In genomic region chr13:109693769-109694168, GRCm38 (mm10) we compare ENCODE assay signal across 31 mouse cellular contexts.
DNase-seq lines count a peak whose midpoint lies in the region; ATAC-seq and TF ChIP-seq lines count a peak whose summit lies in the region.
"Had no signal": no experiment of that assay in that cellular context is flagged by ENCODE, and none has a peak within 500 bp of the region (broad histone marks: within the 10 kb centered on the region; RNA-seq: fewer than 3 reads in every experiment).

No protein-coding gene starts in this region.

- no peaks in the 10 kb centered on the region for H3K27me3 ChIP-seq in lung, postnatal 0 days (replicated peaks; ENCODE audit: insufficient read depth, low read length)
- no peaks in the 10 kb centered on the region for H3K27me3 ChIP-seq in intestine, embryonic 14.5 days (replicated peaks; ENCODE audit: control insufficient read depth, insufficient read depth, low read length)
- no peaks in the 10 kb centered on the region for H3K27me3 ChIP-seq in liver, embryonic 13.5 days
- no peaks in the 10 kb centered on the region for H3K27me3 ChIP-seq in stomach, embryonic 15.5 days (replicated peaks)
- H3K27me3 ChIP-seq: CH12.LX; embryonic facial prominence, embryonic 13.5 days; heart, embryonic 12.5 days; limb, embryonic 13.5 days; megakaryocyte, embryonic 14.5 days; midbrain, embryonic 13.5 days; neural tube, embryonic 12.5 days had no signal

- no peak overlapping the region for H3K27ac ChIP-seq in lung, postnatal 0 days (ENCODE audit: low read length)
- H3K27ac ChIP-seq in intestine, embryonic 14.5 days (ENCODE audit: low read depth) = peak overlapping the region; percentile 57
- H3K27ac ChIP-seq in liver, embryonic 13.5 days = peak overlapping the region; percentile 78; the same call in 1 of the 2 replicates
- no peak overlapping the region for H3K27ac ChIP-seq in stomach, embryonic 15.5 days
- H3K27ac ChIP-seq: embryonic facial prominence, embryonic 13.5 days; hindbrain, postnatal 0 days; layer of hippocampus, adult 2 months; limb, embryonic 13.5 days; midbrain, embryonic 13.5 days; neural tube, embryonic 12.5 days had no signal

- DNase-seq in lung, postnatal 0 days (ENCODE audit: low spot score) = no peak
- no peak for DNase-seq in lung, postnatal 36 days
- DNase-seq in intestine, embryonic 14.5 days (ENCODE audit: low spot score) = peak; percentile 48
- DNase-seq in liver, embryonic 13.5 days = no peak
- no peak for DNase-seq in kidney, postnatal 25 days
- no peak for DNase-seq in testis, postnatal 10 days (ENCODE audit: low spot score)
- no peak for DNase-seq in kidney, adult 8-10 months
- DNase-seq: adrenal gland, postnatal 14 days; cerebellum, adult 8-10 months; cerebellum, postnatal 36 days; embryo, embryonic 11 days; gastrocnemius, postnatal 14 days; heart, adult 18-20 months; heart, postnatal 10 days; kidney, adult 2 months; kidney, postnatal 14 days; lung, adult 2 months; right cerebral cortex, postnatal 4 days; thymus, adult 18-20 months; thymus, postnatal 36 days had no signal

- H3K4me2 ChIP-seq in lung, postnatal 0 days (replicated peaks; ENCODE audit: low read depth, low read length) = no peak overlapping the region
- H3K4me2 ChIP-seq in intestine, embryonic 14.5 days (ENCODE audit: low read length) = no peak overlapping the region
- H3K4me2 ChIP-seq in liver, embryonic 13.5 days = no peak overlapping the region
- no peak overlapping the region for H3K4me2 ChIP-seq in stomach, embryonic 15.5 days
- H3K4me2 ChIP-seq: embryonic facial prominence, embryonic 13.5 days; heart, embryonic 12.5 days; limb, embryonic 13.5 days; midbrain, embryonic 13.5 days; neural tube, embryonic 12.5 days had no signal

- no peaks in the 10 kb centered on the region for H3K36me3 ChIP-seq in lung, postnatal 0 days (ENCODE audit: insufficient read depth, low read length)
- H3K36me3 ChIP-seq in intestine, embryonic 14.5 days (ENCODE audit: control insufficient read depth, insufficient read depth, low read length) = no peaks in the 10 kb centered on the region
- peaks cover 29% of the 10 kb centered on the region for H3K36me3 ChIP-seq in liver, embryonic 13.5 days
- no peaks in the 10 kb centered on the region for H3K36me3 ChIP-seq in stomach, embryonic 15.5 days
- H3K36me3 ChIP-seq: embryonic facial prominence, embryonic 13.5 days; limb, embryonic 13.5 days; midbrain, embryonic 13.5 days; neural tube, embryonic 12.5 days had no signal

- H3K9me3 ChIP-seq in lung, postnatal 0 days (ENCODE audit: low read length) = no peaks in the 10 kb centered on the region
- H3K9me3 ChIP-seq in intestine, embryonic 14.5 days (ENCODE audit: control insufficient read depth, low read length) = no peaks in the 10 kb centered on the region
- no peaks in the 10 kb centered on the region for H3K9me3 ChIP-seq in liver, embryonic 13.5 days (replicated peaks)
- H3K9me3 ChIP-seq in stomach, embryonic 15.5 days = no peaks in the 10 kb centered on the region
- H3K9me3 ChIP-seq: embryonic facial prominence, embryonic 13.5 days; heart, embryonic 12.5 days; limb, embryonic 13.5 days; megakaryocyte, embryonic 14.5 days; midbrain, embryonic 13.5 days; neural tube, embryonic 12.5 days had no signal

- TF ChIP-seq CTCF in lung, postnatal 0 days (IDR thresholded peaks at IDR 0.05) = no peak

- no peak for TF ChIP-seq EP300 in lung, postnatal 0 days (IDR thresholded peaks at IDR 0.05)

- 21% methylated on average over 2 of the region's 2 CpGs for WGBS in lung, postnatal 0 days
- 50% methylated on average over 2 of the region's 2 CpGs for WGBS in intestine, embryonic 14.5 days
- 54% methylated on average over 2 of the region's 2 CpGs for WGBS in liver, embryonic 13.5 days (ENCODE audit: insufficient replicate concordance)
- WGBS in stomach, embryonic 15.5 days = 34% methylated on average over 2 of the region's 2 CpGs

- no peak overlapping the region for H3K9ac ChIP-seq in lung, postnatal 0 days (replicated peaks; ENCODE audit: low read depth)
- no peak overlapping the region for H3K9ac ChIP-seq in intestine, embryonic 14.5 days (ENCODE audit: low read length)
- H3K9ac ChIP-seq in liver, embryonic 13.5 days = no peak overlapping the region
- H3K9ac ChIP-seq in stomach, embryonic 15.5 days = no peak overlapping the region
- H3K9ac ChIP-seq: embryonic facial prominence, embryonic 13.5 days; heart, embryonic 12.5 days; limb, embryonic 13.5 days; midbrain, embryonic 13.5 days; neural tube, embryonic 12.5 days had no signal

- H3K4me1 ChIP-seq in lung, postnatal 0 days (ENCODE audit: insufficient read depth, low read depth, low read length) = no peaks in the 10 kb centered on the region
- H3K4me1 ChIP-seq in intestine, embryonic 14.5 days (replicated peaks; ENCODE audit: control insufficient read depth, insufficient read depth, low read length) = peaks cover 18% of the 10 kb centered on the region; the same call in 1 of the 2 replicates
- H3K4me1 ChIP-seq in liver, embryonic 13.5 days (replicated peaks) = peaks cover 63% of the 10 kb centered on the region
- peaks cover 16% of the 10 kb centered on the region for H3K4me1 ChIP-seq in stomach, embryonic 15.5 days
- H3K4me1 ChIP-seq: embryonic facial prominence, embryonic 13.5 days; neural tube, embryonic 12.5 days had no signal

- peak; percentile 33; the same call in 1 of the 2 replicates for ATAC-seq in lung, postnatal 0 days
- peak; percentile 66 for ATAC-seq in intestine, embryonic 14.5 days (replicated peaks; ENCODE audit: low FRiP score, low TSS enrichment, low read depth)
- ATAC-seq in liver, embryonic 13.5 days (ENCODE audit: low read depth) = no peak
- ATAC-seq in stomach, embryonic 15.5 days (ENCODE audit: insufficient read depth, low FRiP score, low read depth) = peak; percentile 56; the same call in 1 of the 2 replicates
- ATAC-seq: forebrain, embryonic 14.5 days; hindbrain, postnatal 0 days; midbrain, embryonic 13.5 days had no signal

- H3K4me3 ChIP-seq in lung, postnatal 0 days (ENCODE audit: low read depth, low read length) = no peak overlapping the region
- H3K4me3 ChIP-seq in intestine, embryonic 14.5 days (ENCODE audit: low read depth, low read length) = no peak overlapping the region
- no peak overlapping the region for H3K4me3 ChIP-seq in liver, embryonic 13.5 days (replicated peaks)
- H3K4me3 ChIP-seq in stomach, embryonic 15.5 days (replicated peaks) = no peak overlapping the region
- H3K4me3 ChIP-seq: embryonic facial prominence, embryonic 13.5 days; heart, embryonic 12.5 days; layer of hippocampus, adult 2 months; limb, embryonic 13.5 days; megakaryocyte, embryonic 14.5 days; midbrain, embryonic 13.5 days; neural tube, embryonic 12.5 days had no signal

Comparison
In these comparisons a context has a peak if more than half of its experiments do, and no peak if none do; other contexts are left out.
1. H3K27ac ChIP-seq: peak in intestine, embryonic 14.5 days (single experiment) and liver, embryonic 13.5 days (single experiment); none in lung, postnatal 0 days (single experiment) and stomach, embryonic 15.5 days (single experiment).